Mouse (Mus musculus) neural tube, embryonic 13.5 days (tissue): ENCODE measurements around the gene Hnrnpa3. TPM values are rescaled to one million over a fixed set of nuclear protein-coding genes. Genes with fewer than 3 reads are reported as not detected.
"Not testable (repeated sequence)": the region's sequence is repeated elsewhere in the genome, so short reads cannot be mapped to it uniquely, and the experiment has no call there.

Source experiments
- ATAC-seq: fragments of 200-750 bp; cut with Nextera tagmentation; 2 replicates; pipeline ENCODE4 v1.8.0; 2017; ENCODE audit warnings: low read depth, mild to moderate bottlenecking, moderate TSS enrichment, moderate library complexity
- H3K27ac ChIP-seq: fragments of 300-500 bp; sonication (generic); replicated peaks from 2 replicates; pipeline ENCODE4 v1.5.1; 2015; ENCODE audit warnings: moderate library complexity, mild to moderate bottlenecking, inconsistent platforms
- H3K27me3 ChIP-seq: fragments of 300-500 bp; sonication (generic); 2 replicates; pipeline ENCODE4 v1.6.1; 2015; ENCODE audit warnings: mild to moderate bottlenecking, inconsistent platforms
- H3K36me3 ChIP-seq: fragments of 300-500 bp; sonication (generic); 2 replicates; pipeline ENCODE4 v1.6.1; 2015; ENCODE audit warnings: mild to moderate bottlenecking, inconsistent platforms
- H3K4me1 ChIP-seq: fragments of 300-500 bp; sonication (generic); replicated peaks from 2 replicates; pipeline ENCODE4 v1.6.1; 2015; ENCODE audit warnings: inconsistent platforms
- H3K4me2 ChIP-seq: fragments of 300-500 bp; sonication (generic); 2 replicates; pipeline ENCODE4 v1.6.1; 2015; ENCODE audit warnings: inconsistent platforms, mild to moderate bottlenecking, moderate library complexity
- H3K4me3 ChIP-seq: fragments of 300-500 bp; sonication (generic); 2 replicates; pipeline ENCODE4 v1.5.1; 2015; ENCODE audit warnings: mild to moderate bottlenecking, inconsistent platforms
- H3K9ac ChIP-seq: fragments of 300-500 bp; sonication (generic); 2 replicates; pipeline ENCODE4 v1.6.1; 2015; ENCODE audit warnings: moderate library complexity, mild to moderate bottlenecking, inconsistent platforms
- H3K9me3 ChIP-seq: fragments of 300-500 bp; sonication (generic); 2 replicates; pipeline ENCODE4 v1.6.1; 2016; ENCODE audit warnings: inconsistent platforms
- WGBS: fragments of 180-500 bp; shearing (Covaris S2); methylation state at CpG from one replicate; pipeline ENCODE4 v1.1.7; 2015; 5-methylcytosine and 5-hydroxymethylcytosine counted together
- polyA plus RNA-seq: library from polyadenylated mRNA; unstranded; fragments of >200 nt; fragmentation: Nextera tagmentation; extraction: Ambion mirVana; gene quantifications from 2 replicates; pipeline ENCODE4 v1.2.1, GENCODE M21; 2015

Gene Hnrnpa3
- polyA plus RNA-seq, 1 experiment from 2014 or later, result 219 TPM

GRCm38 (mm10) chr2:75688901-75689300 is 29.8 kb downstream of the Hnrnpa3 start:
- Histone ChIP-seq H3K9me3 (no peaks in the 10 kb centered on the region), H3K27ac (no peak overlapping the region), H3K9ac (no peak overlapping the region), H3K4me2 (no peak overlapping the region), H3K4me3 (no peak overlapping the region), H3K36me3 (no peaks in the 10 kb centered on the region), H3K27me3 (no peaks in the 10 kb centered on the region), H3K4me1 (no peaks in the 10 kb centered on the region)
- WGBS, result 85% methylated on average over 1 of the region's 1 CpGs
- no peak for ATAC-seq

GRCm38 (mm10) chr2:75689482-75690158 is 30.6 kb downstream of the Hnrnpa3 start:
- ATAC-seq, result no peak
- Histone ChIP-seq H3K27ac (no peak overlapping the region), H3K4me3 (no peak overlapping the region), H3K9me3 (no peaks in the 10 kb centered on the region), H3K9ac (no peak overlapping the region), H3K4me2 (no peak overlapping the region), H3K27me3 (no peaks in the 10 kb centered on the region), H3K4me1 (no peaks in the 10 kb centered on the region), H3K36me3 (no peaks in the 10 kb centered on the region)
- WGBS, result 90% methylated on average over 10 of the region's 10 CpGs

- no peak overlapping the region for H3K27ac ChIP-seq
- no peak for ATAC-seq
- no peak overlapping the region for H3K4me3 ChIP-seq
- no peaks in the 10 kb centered on the region for H3K9me3 ChIP-seq
- no peaks in the 10 kb centered on the region for H3K27me3 ChIP-seq
- no peak overlapping the region for H3K4me2 ChIP-seq
- H3K9ac ChIP-seq, result no peak overlapping the region
- peaks cover 2% of the 10 kb centered on the region; the same call in 1 of the 2 replicates for H3K4me1 ChIP-seq
- H3K36me3 ChIP-seq, result no peaks in the 10 kb centered on the region
- 95% methylated on average over 4 of the region's 4 CpGs for WGBS
These were observed 31.6 kb downstream of the Hnrnpa3 start for GRCm38 (mm10) chr2:75690656-75691055.

- no peak for ATAC-seq
- Histone ChIP-seq H3K36me3 (no peaks in the 10 kb centered on the region), H3K9me3 (no peaks in the 10 kb centered on the region), H3K27me3 (no peaks in the 10 kb centered on the region), H3K4me1 (peaks cover 7% of the 10 kb centered on the region; the same call in 1 of the 2 replicates), H3K9ac (no peak overlapping the region), H3K4me3 (no peak overlapping the region), H3K4me2 (no peak overlapping the region), H3K27ac (no peak overlapping the region)
- WGBS, result 77% methylated on average over 8 of the region's 8 CpGs
These were observed 32.3 kb downstream of the Hnrnpa3 start for GRCm38 (mm10) chr2:75691316-75691715.

- Histone ChIP-seq H3K4me2 (no peak overlapping the region), H3K27ac (no peak overlapping the region)
- WGBS, result 93% methylated on average over 6 of the region's 6 CpGs
These were observed 33.3 kb downstream of the Hnrnpa3 start for GRCm38 (mm10) chr2:75692369-75692768.

GRCm38 (mm10) chr2:75694926-75695325 is 35.9 kb downstream of the Hnrnpa3 start:
- not testable (repeated sequence) for ATAC-seq, H3K9ac ChIP-seq, H3K27me3 ChIP-seq, H3K9me3 ChIP-seq, H3K27ac ChIP-seq, H3K36me3 ChIP-seq, H3K4me2 ChIP-seq, H3K4me3 ChIP-seq
- 92% methylated on average over 3 of the region's 3 CpGs for WGBS
- peaks cover 18% of the 10 kb centered on the region; the same call in 1 of the 2 replicates for H3K4me1 ChIP-seq

More at GRCm38 (mm10) chr2:75692369-75692768, 33.3 kb downstream of the Hnrnpa3 start:
- no peaks in the 10 kb centered on the region for H3K9me3 ChIP-seq
- no peak for ATAC-seq
- no peak overlapping the region for H3K9ac ChIP-seq
- H3K27me3 ChIP-seq, result no peaks in the 10 kb centered on the region
- H3K4me1 ChIP-seq, result peaks cover 8% of the 10 kb centered on the region; the same call in 1 of the 2 replicates
- H3K36me3 ChIP-seq, result no peaks in the 10 kb centered on the region
- H3K4me3 ChIP-seq, result no peak overlapping the region

GRCm38 (mm10) chr2:75695676-75696350 is 36.8 kb downstream of the Hnrnpa3 start:
- H3K4me2 ChIP-seq, result no peak overlapping the region
- H3K9ac ChIP-seq, result no peak overlapping the region
- no peaks in the 10 kb centered on the region for H3K27me3 ChIP-seq
- H3K27ac ChIP-seq, result no peak overlapping the region
- no peaks in the 10 kb centered on the region for H3K36me3 ChIP-seq
- 37% methylated on average over 9 of the region's 9 CpGs for WGBS
- H3K4me1 ChIP-seq, result peaks cover 18% of the 10 kb centered on the region; the same call in 1 of the 2 replicates
- no peak for ATAC-seq
- no peak overlapping the region for H3K4me3 ChIP-seq
- no peaks in the 10 kb centered on the region for H3K9me3 ChIP-seq

- 55% methylated on average over 5 of the region's 5 CpGs for WGBS
- Histone ChIP-seq H3K27me3 (no peaks in the 10 kb centered on the region), H3K9me3 (no peaks in the 10 kb centered on the region), H3K27ac (no peak overlapping the region), H3K4me2 (no peak overlapping the region), H3K36me3 (no peaks in the 10 kb centered on the region), H3K9ac (no peak overlapping the region), H3K4me3 (no peak overlapping the region), H3K4me1 (peaks cover 21% of the 10 kb centered on the region; the same call in 1 of the 2 replicates)
- ATAC-seq, result no peak
These were observed 37.3 kb downstream of the Hnrnpa3 start for GRCm38 (mm10) chr2:75696371-75696770.

GRCm38 (mm10) chr2:75697222-75697621 is 38.2 kb downstream of the Hnrnpa3 start:
- H3K27me3 ChIP-seq, result no peaks in the 10 kb centered on the region
- no peak for ATAC-seq
- no peak overlapping the region for H3K9ac ChIP-seq
- no peak overlapping the region for H3K4me2 ChIP-seq
- H3K27ac ChIP-seq, result no peak overlapping the region
- H3K4me1 ChIP-seq, result peaks cover 26% of the 10 kb centered on the region
- no peaks in the 10 kb centered on the region for H3K36me3 ChIP-seq
- H3K9me3 ChIP-seq, result no peaks in the 10 kb centered on the region
- no peak overlapping the region for H3K4me3 ChIP-seq
- WGBS, result 82% methylated on average over 3 of the region's 3 CpGs

- Histone ChIP-seq H3K4me2 (no peak overlapping the region), H3K9ac (no peak overlapping the region), H3K27me3 (no peaks in the 10 kb centered on the region), H3K4me3 (no peak overlapping the region), H3K4me1 (peaks cover 34% of the 10 kb centered on the region), H3K36me3 (no peaks in the 10 kb centered on the region), H3K9me3 (no peaks in the 10 kb centered on the region), H3K27ac (no peak overlapping the region)
- 24% methylated on average over 4 of the region's 4 CpGs for whole genome bisulfite sequencing
- ATAC-seq, result no peak
These were observed 38.9 kb downstream of the Hnrnpa3 start for GRCm38 (mm10) chr2:75698007-75698406.

- Histone ChIP-seq H3K4me2 (no peak overlapping the region), H3K9ac (no peak overlapping the region), H3K9me3 (no peaks in the 10 kb centered on the region), H3K4me1 (peaks cover 42% of the 10 kb centered on the region), H3K27me3 (no peaks in the 10 kb centered on the region), H3K4me3 (no peak overlapping the region), H3K27ac (no peak overlapping the region), H3K36me3 (no peaks in the 10 kb centered on the region)
- 72% methylated on average over 3 of the region's 3 CpGs for WGBS
- no peak for ATAC-seq
These were observed 39.8 kb downstream of the Hnrnpa3 start for GRCm38 (mm10) chr2:75698874-75699273.

GRCm38 (mm10) chr2:75700543-75700942 is 41.5 kb downstream of the Hnrnpa3 start:
- Histone ChIP-seq H3K9ac (no peak overlapping the region), H3K4me2 (no peak overlapping the region), H3K36me3 (no peaks in the 10 kb centered on the region), H3K27me3 (0 out of 2 replicates have a peak, but pooled peaks cover 3% of the 10 kb centered on the region), H3K4me1 (peaks cover 58% of the 10 kb centered on the region), H3K4me3 (no peak overlapping the region), H3K9me3 (no peaks in the 10 kb centered on the region), H3K27ac (no peak overlapping the region)
- 94% methylated on average over 3 of the region's 3 CpGs for WGBS
- no peak for ATAC-seq
